Mouse (Mus musculus): ENCODE results near the gene Cacna1b. TPM values are rescaled to one million over a fixed set of nuclear protein-coding genes. Genes with fewer than 3 reads are reported as not detected.
A peak's percentile ranks its signal among the peaks of the same experiment; 100 is the strongest.

Gene Cacna1b
- total RNA-seq, 2 experiments from 2014 or later: not detected

GRCm38 (mm10) chr2:24659150-24659775 is 103.7 kb downstream of the Cacna1b start:
- no peak for DNase-seq (ENCODE audit: low spot score)

GRCm38 (mm10) chr2:24648503-24648902 is 114.4 kb downstream of the Cacna1b start:
- DNase-seq (ENCODE audit: low spot score): no peak

GRCm38 (mm10) chr2:24646452-24647146 is 116.4 kb downstream of the Cacna1b start:
- no peak for DNase-seq (ENCODE audit: low spot score)

GRCm38 (mm10) chr2:24642834-24643233 is 120.1 kb downstream of the Cacna1b start:
- no peak for DNase-seq (ENCODE audit: low spot score)

- DNase-seq (ENCODE audit: low spot score): no peak
These were observed 124.6 kb downstream of the Cacna1b start for GRCm38 (mm10) chr2:24638102-24638954.

- no peak for DNase-seq (ENCODE audit: low spot score)
These were observed 129.3 kb downstream of the Cacna1b start for GRCm38 (mm10) chr2:24633645-24634044.

GRCm38 (mm10) chr2:24617141-24617540 is 145.8 kb downstream of the Cacna1b start:
- no peak for DNase-seq (ENCODE audit: low spot score)

GRCm38 (mm10) chr2:24609789-24610188 is 153.2 kb downstream of the Cacna1b start:
- DNase-seq (ENCODE audit: low spot score): no peak

- no peak for DNase-seq (ENCODE audit: low spot score)
These were observed 154.2 kb downstream of the Cacna1b start for GRCm38 (mm10) chr2:24608765-24609138.

GRCm38 (mm10) chr2:24607905-24608764 is 154.8 kb downstream of the Cacna1b start:
- DNase-seq (ENCODE audit: low spot score): no peak

- DNase-seq (ENCODE audit: low spot score): no peak
These were observed 156.4 kb downstream of the Cacna1b start for GRCm38 (mm10) chr2:24606531-24606930.

GRCm38 (mm10) chr2:24605096-24605495 is 157.9 kb downstream of the Cacna1b start:
- no peak for DNase-seq (ENCODE audit: low spot score)

- DNase-seq (ENCODE audit: low spot score): no peak
These were observed 173.5 kb downstream of the Cacna1b start for GRCm38 (mm10) chr2:24589426-24589825.

GRCm38 (mm10) chr2:24587999-24588398 is 175.0 kb downstream of the Cacna1b start:
- no peak for DNase-seq (ENCODE audit: low spot score)

GRCm38 (mm10) chr2:24574616-24575015 is 188.3 kb downstream of the Cacna1b start:
- DNase-seq (ENCODE audit: low spot score): peak; percentile 20

- no peak for DNase-seq (ENCODE audit: low spot score)
These were observed 192.0 kb downstream of the Cacna1b start for GRCm38 (mm10) chr2:24570917-24571316.

GRCm38 (mm10) chr2:24568555-24568954 is 194.4 kb downstream of the Cacna1b start:
- DNase-seq (ENCODE audit: low spot score): peak; percentile 38

GRCm38 (mm10) chr2:24562547-24563290 is 200.2 kb downstream of the Cacna1b start:
- no peak for DNase-seq (ENCODE audit: low spot score)

- DNase-seq (ENCODE audit: low spot score): no peak
These were observed 201.0 kb downstream of the Cacna1b start for GRCm38 (mm10) chr2:24561946-24562345.

GRCm38 (mm10) chr2:24560201-24560600 is 202.8 kb downstream of the Cacna1b start:
- DNase-seq (ENCODE audit: low spot score): no peak

GRCm38 (mm10) chr2:24556347-24556746 is 206.6 kb downstream of the Cacna1b start:
- no peak for DNase-seq (ENCODE audit: low spot score)
